Mouse (Mus musculus): ENCODE measurements around the gene Wdr3. TPM values are rescaled to one million over a fixed set of nuclear protein-coding genes. Genes with fewer than 3 reads are reported as not detected.

Wdr3 gene
- polyA plus RNA-seq, 1 experiment from 2014 or later = 60.4 TPM

DNA sequence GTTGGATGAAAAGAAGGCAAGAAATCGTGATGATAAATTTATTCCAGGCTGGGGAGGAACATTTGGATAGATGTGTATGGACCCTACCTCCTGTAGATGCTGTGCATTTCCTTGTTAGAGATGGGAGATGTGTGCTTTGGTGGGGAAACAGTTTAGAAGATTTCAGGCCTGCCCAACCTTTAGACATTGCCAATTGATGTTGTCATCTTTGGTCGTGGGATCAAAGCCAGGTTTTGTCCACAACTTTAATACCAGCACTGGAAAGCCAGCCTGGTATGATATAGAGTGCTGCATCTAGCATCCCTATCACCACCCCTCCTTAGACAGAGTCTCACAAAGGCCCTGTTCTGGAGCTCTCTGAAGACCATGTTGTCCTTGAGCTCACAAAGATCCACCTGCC, 1.3 kb upstream of the Wdr3 start:
- no peak overlapping the region for H3K9ac ChIP-seq (ENCODE audit: low read length)
- no peak overlapping the region for H3K4me3 ChIP-seq (ENCODE audit: low read depth, low read length)
- no peak overlapping the region for H3K4me2 ChIP-seq (ENCODE audit: low read depth)
- H3K9me3 ChIP-seq (ENCODE audit: control insufficient read depth, low read length) = no peaks in the 10 kb centered on the region
- no peaks in the 10 kb centered on the region for H3K27me3 ChIP-seq (ENCODE audit: control insufficient read depth, insufficient read depth, low read length)
- H3K27ac ChIP-seq (ENCODE audit: low read depth, low read length) = no peak overlapping the region
- ATAC-seq (ENCODE audit: insufficient read depth, low FRiP score, low TSS enrichment) = no peak
- no peak for DNase-seq (ENCODE audit: low spot score)
- H3K36me3 ChIP-seq (ENCODE audit: control insufficient read depth, insufficient read depth, low read length) = peaks cover 5% of the 10 kb centered on the region
- peaks cover 3% of the 10 kb centered on the region; the same call in 1 of the 2 replicates for H3K4me1 ChIP-seq (ENCODE audit: control insufficient read depth, insufficient read depth, low read length)
- WGBS = 88% methylated on average over 2 of the region's 2 CpGs

DNA sequence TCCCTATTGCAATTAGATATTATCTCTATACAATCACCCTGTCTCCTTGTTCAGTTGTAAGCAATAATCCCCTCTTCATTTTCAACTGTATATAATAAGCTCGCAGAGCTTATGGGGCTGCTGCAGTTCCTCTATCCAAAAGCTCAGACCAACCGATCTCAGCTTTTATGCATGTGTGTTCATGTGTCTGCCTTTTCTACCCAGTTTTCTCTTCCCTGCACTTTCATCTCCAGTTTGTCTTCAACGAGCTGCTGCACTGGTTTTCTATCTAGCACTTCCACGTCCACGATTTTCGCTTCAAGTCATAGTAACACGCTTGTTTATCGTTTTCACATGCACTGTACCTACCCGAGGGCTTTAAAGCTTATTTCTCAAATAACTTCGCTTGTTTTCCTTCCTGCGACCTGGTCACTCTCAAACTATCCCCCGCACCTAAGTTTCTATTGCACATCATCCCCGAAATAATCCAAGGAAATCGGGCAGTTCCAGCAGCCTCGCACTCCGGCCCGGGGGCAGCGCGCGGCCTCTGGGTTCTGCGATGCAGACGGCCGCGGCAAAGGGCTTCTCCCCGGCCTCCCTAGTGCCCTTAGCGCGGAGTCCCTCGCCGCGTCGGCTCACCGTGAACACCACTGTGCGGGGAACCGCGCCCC, 417 bp downstream of the Wdr3 start:
- Histone ChIP-seq H3K9ac (ENCODE audit: low read length) (peak overlapping the region; percentile 75), H3K4me3 (ENCODE audit: low read depth, low read length) (peak overlapping the region; percentile 76), H3K27me3 (ENCODE audit: control insufficient read depth, insufficient read depth, low read length) (no peaks in the 10 kb centered on the region), H3K9me3 (ENCODE audit: control insufficient read depth, low read length) (no peaks in the 10 kb centered on the region), H3K36me3 (ENCODE audit: control insufficient read depth, insufficient read depth, low read length) (peaks cover 5% of the 10 kb centered on the region), H3K27ac (ENCODE audit: low read depth, low read length) (no peak overlapping the region), H3K4me1 (ENCODE audit: control insufficient read depth, insufficient read depth, low read length) (peaks cover 3% of the 10 kb centered on the region; the same call in 1 of the 2 replicates), H3K4me2 (ENCODE audit: low read depth) (peak overlapping the region; percentile 71)
- 2% methylated on average over 35 of the region's 35 CpGs for WGBS
- DNase-seq (ENCODE audit: low spot score) = no peak
- no peak for ATAC-seq (ENCODE audit: insufficient read depth, low FRiP score, low TSS enrichment)

DNA sequence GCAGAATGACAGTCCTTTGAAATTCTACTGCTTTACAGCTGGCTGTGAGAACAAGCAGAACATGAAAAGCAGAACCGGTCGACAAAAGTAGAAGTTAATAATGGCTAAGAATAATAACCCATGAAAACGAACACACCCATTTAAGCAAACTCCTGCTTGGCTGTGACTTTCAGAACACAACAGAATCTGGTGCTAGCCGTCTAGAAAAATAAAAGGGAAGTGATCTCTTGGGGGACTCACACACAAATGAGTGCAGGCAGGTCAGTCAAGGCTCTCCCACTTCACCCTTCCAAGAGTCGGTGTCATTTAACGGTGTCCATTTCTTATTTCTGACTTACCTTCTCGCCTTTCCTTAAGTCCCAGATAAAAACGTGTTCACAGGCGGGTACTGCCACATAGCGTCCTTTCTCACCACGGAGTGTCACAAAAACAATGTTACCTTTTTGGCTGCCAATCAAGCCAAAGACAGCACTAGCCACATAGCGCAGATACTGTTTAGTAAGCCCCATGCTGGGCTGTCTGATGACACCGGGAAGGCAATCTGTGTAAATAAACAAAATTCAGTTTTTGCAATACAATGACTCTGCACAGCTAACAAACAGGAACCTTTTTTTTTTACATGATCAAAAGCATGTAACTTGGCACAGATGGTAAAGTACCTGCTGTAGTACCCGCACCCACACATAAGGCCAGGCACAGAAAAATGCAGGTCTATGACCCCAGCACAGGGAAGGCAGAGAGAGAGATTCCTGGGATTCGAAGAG, 1.3 kb downstream of the Wdr3 start:
- H3K27ac ChIP-seq (ENCODE audit: low read depth, low read length) = no peak overlapping the region
- H3K4me3 ChIP-seq (ENCODE audit: low read depth, low read length) = peak overlapping the region; percentile 76; the same call in 1 of the 2 replicates
- peaks cover 5% of the 10 kb centered on the region for H3K36me3 ChIP-seq (ENCODE audit: control insufficient read depth, insufficient read depth, low read length)
- DNase-seq (ENCODE audit: low spot score) (no peak), ATAC-seq (ENCODE audit: insufficient read depth, low FRiP score, low TSS enrichment) (no peak)
- WGBS = 89% methylated on average over 15 of the region's 15 CpGs
- H3K4me2 ChIP-seq (ENCODE audit: low read depth) = peak overlapping the region; percentile 71; the same call in 1 of the 2 replicates
- no peaks in the 10 kb centered on the region for H3K27me3 ChIP-seq (ENCODE audit: control insufficient read depth, insufficient read depth, low read length)
- no peaks in the 10 kb centered on the region for H3K9me3 ChIP-seq (ENCODE audit: control insufficient read depth, low read length)
- no peak overlapping the region for H3K9ac ChIP-seq (ENCODE audit: low read length)
- peaks cover 3% of the 10 kb centered on the region; the same call in 1 of the 2 replicates for H3K4me1 ChIP-seq (ENCODE audit: control insufficient read depth, insufficient read depth, low read length)

DNA sequence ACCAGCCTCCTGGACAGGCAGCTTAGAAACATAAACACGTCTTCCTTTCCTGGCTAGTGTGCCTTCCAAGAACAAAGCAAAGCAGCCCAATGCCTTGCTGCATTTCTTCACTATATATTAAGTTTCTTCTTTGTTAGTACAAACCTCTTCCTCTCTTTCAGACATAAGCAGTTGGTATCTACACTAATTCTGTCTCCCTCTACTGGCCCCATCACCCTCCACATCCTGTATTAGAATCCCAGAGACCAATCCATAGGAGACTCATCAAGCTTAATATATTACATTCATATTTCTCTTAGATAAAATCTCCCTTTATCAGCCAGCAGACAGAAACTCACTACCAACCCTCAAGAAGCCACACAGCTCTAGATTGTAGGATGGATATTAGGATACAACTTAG, 39.8 kb downstream of the Wdr3 start:
- Histone ChIP-seq H3K9me3 (ENCODE audit: control insufficient read depth, low read length) (no peaks in the 10 kb centered on the region), H3K9ac (ENCODE audit: low read length) (no peak overlapping the region), H3K36me3 (ENCODE audit: control insufficient read depth, insufficient read depth, low read length) (no peaks in the 10 kb centered on the region), H3K4me3 (ENCODE audit: low read depth, low read length) (no peak overlapping the region), H3K27ac (ENCODE audit: low read depth, low read length) (no peak overlapping the region), H3K4me1 (ENCODE audit: control insufficient read depth, insufficient read depth, low read length) (no peaks in the 10 kb centered on the region), H3K4me2 (ENCODE audit: low read depth) (no peak overlapping the region), H3K27me3 (ENCODE audit: control insufficient read depth, insufficient read depth, low read length) (no peaks in the 10 kb centered on the region)
- no peak for DNase-seq (ENCODE audit: low spot score)
- ATAC-seq (ENCODE audit: insufficient read depth, low FRiP score, low TSS enrichment) = no peak
- WGBS = 82% methylated on average over 1 of the region's 1 CpGs

DNA sequence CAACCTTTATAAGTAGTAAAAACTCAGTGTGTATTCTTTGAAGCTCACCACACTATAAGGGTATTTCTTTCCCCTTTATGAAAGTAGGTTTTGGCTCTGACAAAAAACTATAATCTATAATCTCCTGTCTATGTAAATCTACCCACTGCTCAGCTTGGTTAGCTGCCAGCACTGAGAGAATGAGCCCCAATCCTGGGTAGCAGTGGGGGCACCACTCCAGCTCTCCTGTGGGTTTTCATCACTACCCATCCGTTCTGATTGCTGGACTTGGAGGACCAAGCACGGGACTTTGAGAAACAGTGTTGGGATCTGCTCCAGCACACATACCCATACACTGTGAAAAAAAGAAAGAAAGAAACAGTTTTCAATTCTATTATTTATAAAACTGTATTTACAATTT, 40.2 kb downstream of the Wdr3 start:
- no peaks in the 10 kb centered on the region for H3K4me1 ChIP-seq (ENCODE audit: control insufficient read depth, insufficient read depth, low read length)
- no peak overlapping the region for H3K9ac ChIP-seq (ENCODE audit: low read length)
- H3K27me3 ChIP-seq (ENCODE audit: control insufficient read depth, insufficient read depth, low read length) = no peaks in the 10 kb centered on the region
- 82% methylated on average over 2 of the region's 2 CpGs for WGBS
- H3K4me2 ChIP-seq (ENCODE audit: low read depth) = no peak overlapping the region
- H3K9me3 ChIP-seq (ENCODE audit: control insufficient read depth, low read length) = no peaks in the 10 kb centered on the region
- no peak overlapping the region for H3K27ac ChIP-seq (ENCODE audit: low read depth, low read length)
- ATAC-seq (ENCODE audit: insufficient read depth, low FRiP score, low TSS enrichment) (no peak), DNase-seq (ENCODE audit: low spot score) (no peak)
- no peak overlapping the region for H3K4me3 ChIP-seq (ENCODE audit: low read depth, low read length)
- H3K36me3 ChIP-seq (ENCODE audit: control insufficient read depth, insufficient read depth, low read length) = no peaks in the 10 kb centered on the region

DNA sequence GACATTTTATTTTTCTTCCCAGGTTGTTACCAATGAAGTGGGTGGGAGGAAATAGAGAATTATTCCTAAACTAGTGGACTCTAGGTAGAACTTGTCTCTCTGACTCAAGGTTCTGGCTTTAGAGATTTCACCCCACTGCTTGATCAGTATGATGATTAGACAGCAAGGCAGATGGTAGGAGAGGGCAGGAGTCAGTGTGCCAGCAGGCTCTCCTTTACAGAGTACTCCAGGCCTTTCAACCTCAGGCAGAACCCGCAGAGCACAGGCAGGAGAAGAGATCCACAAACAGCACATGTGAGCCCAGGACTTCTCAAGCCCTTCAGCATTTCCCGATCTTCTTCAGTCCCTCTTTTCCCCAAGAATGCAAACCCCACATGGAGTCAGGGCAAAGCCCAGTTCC, 43.5 kb downstream of the Wdr3 start:
- Histone ChIP-seq H3K4me3 (ENCODE audit: low read depth, low read length) (no peak overlapping the region), H3K27ac (ENCODE audit: low read depth, low read length) (no peak overlapping the region), H3K36me3 (ENCODE audit: control insufficient read depth, insufficient read depth, low read length) (no peaks in the 10 kb centered on the region), H3K27me3 (ENCODE audit: control insufficient read depth, insufficient read depth, low read length) (no peaks in the 10 kb centered on the region), H3K4me1 (ENCODE audit: control insufficient read depth, insufficient read depth, low read length) (no peaks in the 10 kb centered on the region), H3K4me2 (ENCODE audit: low read depth) (no peak overlapping the region), H3K9me3 (ENCODE audit: control insufficient read depth, low read length) (no peaks in the 10 kb centered on the region), H3K9ac (ENCODE audit: low read length) (no peak overlapping the region)
- ATAC-seq (ENCODE audit: insufficient read depth, low FRiP score, low TSS enrichment) (no peak), DNase-seq (ENCODE audit: low spot score) (no peak)
- WGBS = 81% methylated on average over 2 of the region's 2 CpGs

DNA sequence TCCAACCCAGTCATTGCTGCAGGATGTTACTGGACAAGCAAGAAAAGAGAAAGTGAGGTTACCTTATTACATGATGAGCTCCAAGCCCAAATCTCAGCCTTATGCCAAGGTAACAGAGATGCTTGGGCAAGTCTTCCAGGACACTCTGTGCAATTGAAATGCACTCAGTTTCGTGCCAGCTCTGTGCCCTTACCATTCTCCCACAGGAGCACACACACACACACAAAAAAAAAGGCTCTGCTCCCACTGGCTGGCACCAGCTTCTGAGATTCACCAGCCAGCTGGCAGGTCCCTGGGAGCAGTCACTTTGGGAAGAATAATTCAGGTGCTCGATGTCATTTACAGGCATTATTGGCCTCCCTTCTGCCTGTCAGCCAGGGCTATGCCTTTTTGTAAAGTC, 55.5 kb downstream of the Wdr3 start:
- Histone ChIP-seq H3K27ac (ENCODE audit: low read depth, low read length) (no peak overlapping the region), H3K4me1 (ENCODE audit: control insufficient read depth, insufficient read depth, low read length) (no peaks in the 10 kb centered on the region), H3K36me3 (ENCODE audit: control insufficient read depth, insufficient read depth, low read length) (no peaks in the 10 kb centered on the region), H3K9ac (ENCODE audit: low read length) (no peak overlapping the region), H3K4me3 (ENCODE audit: low read depth, low read length) (no peak overlapping the region), H3K9me3 (ENCODE audit: control insufficient read depth, low read length) (no peaks in the 10 kb centered on the region), H3K4me2 (ENCODE audit: low read depth) (no peak overlapping the region), H3K27me3 (ENCODE audit: control insufficient read depth, insufficient read depth, low read length) (no peaks in the 10 kb centered on the region)
- DNase-seq (ENCODE audit: low spot score) (no peak), ATAC-seq (ENCODE audit: insufficient read depth, low FRiP score, low TSS enrichment) (no peak)
- 92% methylated on average over 2 of the region's 2 CpGs for WGBS

DNA sequence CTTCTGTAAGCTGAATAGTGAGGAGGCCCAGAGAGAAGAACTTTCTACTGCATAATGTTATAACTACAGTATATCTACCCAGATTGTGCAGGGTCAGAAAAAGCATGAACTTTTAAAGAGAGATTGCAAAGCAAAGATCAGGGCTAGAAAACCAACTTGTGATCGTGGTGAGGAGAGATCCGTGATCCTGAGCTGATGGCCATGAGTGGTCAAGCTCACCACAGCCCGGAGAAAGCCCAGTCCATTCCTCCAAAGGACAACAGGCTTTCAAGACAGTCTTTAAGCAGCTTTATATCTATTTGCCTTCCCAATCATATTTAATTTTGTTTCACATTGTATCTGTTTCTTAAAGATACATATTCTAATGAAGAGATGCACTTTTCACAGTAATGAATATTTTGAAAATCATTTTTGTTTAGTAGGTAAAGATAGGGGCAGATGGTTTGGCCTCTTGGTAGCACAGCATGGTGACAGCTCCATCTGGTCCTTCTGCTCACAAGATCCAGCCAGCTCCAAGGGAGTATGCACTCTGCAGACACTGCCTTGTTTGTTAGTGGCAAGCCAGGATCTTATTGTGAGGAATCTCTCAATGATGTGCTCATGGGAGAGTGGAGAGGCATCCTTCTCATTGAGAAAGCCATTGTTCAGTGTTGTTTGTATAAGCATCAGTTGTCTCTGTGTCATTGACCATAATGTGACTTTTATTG, 59.7 kb downstream of the Wdr3 start:
- DNase-seq (ENCODE audit: low spot score) (no peak), ATAC-seq (ENCODE audit: insufficient read depth, low FRiP score, low TSS enrichment) (no peak)
- H3K9ac ChIP-seq (ENCODE audit: low read length) = no peak overlapping the region
- no peak overlapping the region for H3K4me2 ChIP-seq (ENCODE audit: low read depth)
- no peaks in the 10 kb centered on the region for H3K27me3 ChIP-seq (ENCODE audit: control insufficient read depth, insufficient read depth, low read length)
- H3K4me3 ChIP-seq (ENCODE audit: low read depth, low read length) = no peak overlapping the region
- H3K9me3 ChIP-seq (ENCODE audit: control insufficient read depth, low read length) = no peaks in the 10 kb centered on the region
- 94% methylated on average over 3 of the region's 3 CpGs for WGBS
- no peak overlapping the region for H3K27ac ChIP-seq (ENCODE audit: low read depth, low read length)
- H3K36me3 ChIP-seq (ENCODE audit: control insufficient read depth, insufficient read depth, low read length) = no peaks in the 10 kb centered on the region
- H3K4me1 ChIP-seq (ENCODE audit: control insufficient read depth, insufficient read depth, low read length) = no peaks in the 10 kb centered on the region

Measured in neural tube, embryonic 11.5 days (tissue).